Mouse (Mus musculus): ENCODE data around the gene She.

- TF ChIP-seq EP300 (IDR thresholded peaks at IDR 0.05; ENCODE audit: low read depth) = no peak
- no peak for TF ChIP-seq CTCF (IDR thresholded peaks at IDR 0.05; ENCODE audit: low read depth)
Observed at GRCm38 (mm10) chr3:89889841-89890430, 58.8 kb downstream of the She start.

All from heart, postnatal 0 days (tissue).